Mouse (Mus musculus): Measurements from ENCODE around the gene Lrrfip1. TPM values are rescaled to one million over a fixed set of nuclear protein-coding genes. Genes with fewer than 3 reads are reported as not detected.

Gene Lrrfip1
- total RNA-seq, 1 experiment from 2014 or later: 190 TPM

DNA sequence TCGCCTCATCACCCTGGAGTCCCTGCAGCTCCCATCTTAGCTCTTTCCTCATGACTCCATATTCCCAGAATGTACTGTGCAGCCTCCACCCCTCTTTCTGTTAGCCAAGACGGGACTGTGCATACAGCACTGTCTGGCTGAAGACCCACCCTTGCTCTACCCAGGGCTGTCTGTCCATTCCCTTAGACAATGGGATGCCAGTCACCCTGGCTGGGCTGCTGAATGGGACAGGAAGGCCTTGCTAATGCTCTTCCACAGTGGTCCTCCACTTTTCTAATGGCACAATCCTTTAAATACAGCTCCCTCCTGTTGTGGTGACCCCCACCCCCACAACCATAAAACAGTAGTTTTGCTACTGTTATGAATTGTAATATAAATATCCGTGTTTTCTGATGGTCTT lies 12.8 kb downstream of the Lrrfip1 start:
- no peak for ATAC-seq (replicated peaks in 1 of 2; ENCODE audit: insufficient read depth in 1 of 2, low FRiP score in 2 of 2, low TSS enrichment in 1 of 2, low read depth in 1 of 2, poor library complexity in 2 of 2, severe bottlenecking in 2 of 2)

DNA sequence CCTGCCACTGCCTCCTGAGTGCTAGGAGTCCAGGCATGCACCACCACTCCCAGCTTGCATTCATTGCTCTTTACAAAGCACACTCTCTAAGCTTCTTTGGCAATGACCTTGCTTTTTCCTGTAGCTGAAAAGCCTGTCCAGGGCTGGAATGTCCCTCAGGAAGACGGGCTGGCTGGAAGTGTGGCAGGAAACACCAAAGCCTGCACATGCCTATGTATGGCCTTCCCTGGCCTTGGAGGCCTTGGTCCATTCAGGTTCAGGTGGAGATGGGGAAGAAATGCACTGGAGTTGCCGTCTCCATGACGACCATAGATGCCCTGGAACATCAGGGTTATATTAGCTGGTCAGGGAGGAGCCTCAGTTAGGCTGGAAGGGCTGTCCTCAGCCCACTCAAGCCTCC lies 15.3 kb downstream of the Lrrfip1 start:
- ATAC-seq (replicated peaks in 1 of 2; ENCODE audit: insufficient read depth in 1 of 2, low FRiP score in 2 of 2, low TSS enrichment in 1 of 2, low read depth in 1 of 2, poor library complexity in 2 of 2, severe bottlenecking in 2 of 2): no peak

DNA sequence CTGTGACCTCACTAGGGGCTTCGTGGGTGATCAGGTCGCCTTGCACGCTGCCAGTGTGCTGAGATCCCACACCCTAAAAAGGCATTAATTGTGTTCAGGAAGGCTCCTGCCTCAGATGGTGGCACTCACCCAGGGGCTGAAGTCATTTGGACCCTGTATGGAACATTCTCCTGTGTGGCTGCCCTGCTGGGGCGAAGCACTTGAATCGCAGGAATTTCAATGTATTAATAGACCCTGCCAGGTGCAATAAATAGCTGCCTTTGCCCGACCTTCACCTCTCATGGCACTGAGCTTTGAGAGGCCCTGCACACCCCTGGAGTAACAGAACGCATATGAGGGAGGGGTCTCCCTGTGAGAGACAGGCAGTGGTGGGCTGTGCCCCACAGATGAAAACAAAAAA lies 17.0 kb downstream of the Lrrfip1 start:
- no peak for ATAC-seq (replicated peaks in 1 of 2; ENCODE audit: insufficient read depth in 1 of 2, low FRiP score in 2 of 2, low TSS enrichment in 1 of 2, low read depth in 1 of 2, poor library complexity in 2 of 2, severe bottlenecking in 2 of 2)

DNA sequence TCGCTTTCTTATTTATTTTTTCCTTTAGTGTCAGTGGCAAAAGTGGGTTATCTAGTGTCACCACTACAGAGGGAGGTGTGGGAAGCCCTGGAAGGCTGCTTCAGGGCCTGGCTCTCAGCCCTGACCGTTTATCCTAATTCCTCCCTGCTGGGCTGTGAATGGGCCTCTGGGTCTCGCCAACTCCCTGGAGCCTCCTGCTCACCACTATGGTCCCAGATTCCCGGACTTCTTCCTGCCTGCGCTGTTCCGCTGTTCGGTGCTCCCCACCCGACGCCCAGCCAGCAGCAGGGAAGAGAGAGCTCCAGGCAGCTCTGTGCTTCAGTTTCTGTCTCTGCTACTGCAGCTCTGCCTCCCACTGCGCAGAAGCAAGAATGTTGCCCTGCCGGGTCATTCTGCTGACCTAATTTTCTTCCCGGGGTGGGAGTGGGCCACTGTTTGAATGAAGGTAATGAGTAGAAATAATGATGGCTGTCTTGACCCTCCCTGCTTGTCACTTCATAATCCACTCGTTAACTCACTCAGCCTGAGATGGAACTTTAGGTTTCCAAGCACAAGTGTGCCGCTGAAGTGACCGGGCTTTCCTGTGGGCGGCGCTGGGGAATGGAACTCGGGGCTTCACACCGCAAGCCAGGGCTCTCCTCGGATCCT lies 18.7 kb downstream of the Lrrfip1 start:
- ATAC-seq (replicated peaks in 1 of 2; ENCODE audit: insufficient read depth in 1 of 2, low FRiP score in 2 of 2, low TSS enrichment in 1 of 2, low read depth in 1 of 2, poor library complexity in 2 of 2, severe bottlenecking in 2 of 2): 0 out of 4 replicates have a peak, but pooled peaks of 1 of the 2 experiments have one; percentile 7

DNA sequence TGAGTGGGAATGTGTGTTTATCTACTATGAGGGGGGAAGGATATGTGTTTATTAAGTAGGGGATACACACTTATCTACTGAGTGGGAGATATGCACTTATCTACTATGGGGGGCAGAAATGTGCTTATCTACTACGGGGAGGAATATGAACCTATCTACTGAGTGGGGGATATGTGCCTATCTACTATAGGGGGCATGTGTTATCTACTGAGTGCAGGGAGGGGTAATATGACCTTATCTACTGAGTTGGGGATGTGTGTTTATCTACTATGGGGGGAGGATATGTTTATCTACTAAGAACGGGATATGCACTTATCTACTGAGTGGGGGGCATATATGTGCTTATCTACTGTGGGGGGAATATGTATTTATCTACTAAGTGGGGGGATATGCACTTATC lies 20.8 kb downstream of the Lrrfip1 start:
- no peak for ATAC-seq (replicated peaks in 1 of 2; ENCODE audit: insufficient read depth in 1 of 2, low FRiP score in 2 of 2, low TSS enrichment in 1 of 2, low read depth in 1 of 2, poor library complexity in 2 of 2, severe bottlenecking in 2 of 2)

DNA sequence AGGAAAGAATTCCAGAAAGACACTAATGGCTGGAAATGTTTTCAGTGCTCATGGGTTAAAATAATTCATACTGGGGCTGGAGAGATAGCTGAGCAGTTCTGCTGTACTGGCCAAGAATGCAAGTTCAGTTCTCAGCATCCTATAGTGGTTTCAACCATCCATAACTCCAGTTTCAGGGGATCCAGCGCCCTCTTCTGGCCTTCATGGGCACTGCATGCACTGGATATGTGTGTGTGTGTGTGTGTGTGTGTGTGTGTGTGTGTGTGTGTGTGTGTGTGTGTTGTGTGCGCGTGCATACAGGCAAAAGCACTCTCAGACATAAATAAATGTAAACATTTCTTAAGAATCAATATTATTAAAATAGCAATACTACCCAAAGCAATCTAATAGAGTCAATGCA lies 22.8 kb downstream of the Lrrfip1 start:
- ATAC-seq (replicated peaks in 1 of 2; ENCODE audit: insufficient read depth in 1 of 2, low FRiP score in 2 of 2, low TSS enrichment in 1 of 2, low read depth in 1 of 2, poor library complexity in 2 of 2, severe bottlenecking in 2 of 2): no peak

DNA sequence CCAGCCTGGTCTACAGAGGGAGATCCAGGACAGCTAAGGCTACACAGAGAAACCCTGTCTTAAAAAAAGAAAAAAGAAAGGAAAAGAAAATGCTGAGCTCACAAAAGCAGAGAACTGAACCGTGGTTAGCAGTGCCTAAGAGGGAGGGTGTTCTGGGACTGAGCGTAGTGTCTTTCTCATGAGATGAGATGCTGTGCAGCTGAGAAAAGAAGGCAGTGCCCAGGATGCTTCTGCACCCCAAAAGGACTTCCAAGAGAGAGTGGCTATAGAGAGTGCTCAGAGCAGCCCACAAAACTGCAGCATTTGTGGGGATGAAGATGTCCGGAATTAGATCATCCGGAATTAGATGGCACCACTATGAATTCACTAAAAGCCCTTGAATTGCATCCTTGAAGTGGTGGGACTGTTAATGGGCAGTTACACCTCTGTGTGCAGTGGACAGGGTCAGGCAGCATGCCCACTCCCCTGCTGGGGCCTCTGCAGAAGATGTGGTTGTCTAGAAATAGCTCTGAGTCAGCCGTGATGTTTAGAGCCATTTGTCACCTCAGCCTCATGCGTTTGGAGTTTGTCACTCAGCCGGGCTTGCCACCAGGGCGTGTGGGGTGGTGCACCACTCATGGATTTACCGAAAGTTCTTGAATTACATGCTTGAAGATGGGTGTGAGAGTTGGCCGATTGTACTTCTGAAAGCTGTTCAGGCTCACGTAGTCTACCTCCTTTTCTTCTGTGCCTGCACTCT lies 23.8 kb downstream of the Lrrfip1 start:
- ATAC-seq (replicated peaks in 1 of 2; ENCODE audit: insufficient read depth in 1 of 2, low FRiP score in 2 of 2, low TSS enrichment in 1 of 2, low read depth in 1 of 2, poor library complexity in 2 of 2, severe bottlenecking in 2 of 2): peak in 1 of 2 experiments; percentile 35; a peak in 1 of 4 replicates

DNA sequence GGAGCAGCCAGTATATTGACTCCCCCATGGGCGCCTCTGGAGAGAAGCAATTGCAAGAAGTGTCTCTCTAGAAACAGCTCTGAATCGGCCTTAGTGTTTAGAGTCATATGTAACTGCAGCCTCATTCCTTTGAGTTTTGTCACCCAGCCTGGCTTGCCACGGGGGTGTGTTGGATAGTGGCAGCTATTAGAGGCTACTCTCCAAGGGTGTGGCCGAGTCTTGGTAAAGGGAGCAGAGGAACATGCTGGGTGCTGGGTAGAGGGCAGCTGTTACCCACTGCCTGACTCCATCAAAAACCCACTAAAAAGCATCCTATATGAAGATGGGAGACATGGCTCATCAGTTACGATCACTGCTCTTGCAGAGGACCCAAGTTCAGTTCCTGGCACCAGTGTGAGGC lies 24.7 kb downstream of the Lrrfip1 start:
- no peak for ATAC-seq (replicated peaks in 1 of 2; ENCODE audit: insufficient read depth in 1 of 2, low FRiP score in 2 of 2, low TSS enrichment in 1 of 2, low read depth in 1 of 2, poor library complexity in 2 of 2, severe bottlenecking in 2 of 2)

DNA sequence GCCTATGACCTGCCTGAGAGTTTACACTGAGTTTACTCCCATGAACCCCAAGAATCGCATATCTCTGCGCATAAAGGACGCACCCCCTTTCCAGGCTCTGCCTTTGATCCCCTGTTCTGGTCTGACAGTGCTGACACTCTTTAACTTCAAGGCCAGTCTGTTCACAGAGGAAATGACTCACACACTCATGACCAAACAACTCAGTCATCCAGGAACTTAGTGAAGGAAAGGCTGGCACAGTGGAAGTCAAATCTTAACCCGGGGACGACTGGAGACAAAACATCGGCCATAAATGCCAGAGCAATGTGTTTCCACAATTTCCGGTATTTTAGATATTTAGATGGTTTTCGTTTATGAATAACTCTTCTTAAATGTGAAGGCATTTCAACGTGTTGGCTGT lies 25.4 kb downstream of the Lrrfip1 start:
- ATAC-seq (replicated peaks in 1 of 2; ENCODE audit: insufficient read depth in 1 of 2, low FRiP score in 2 of 2, low TSS enrichment in 1 of 2, low read depth in 1 of 2, poor library complexity in 2 of 2, severe bottlenecking in 2 of 2): peak; percentile 82 to 90

DNA sequence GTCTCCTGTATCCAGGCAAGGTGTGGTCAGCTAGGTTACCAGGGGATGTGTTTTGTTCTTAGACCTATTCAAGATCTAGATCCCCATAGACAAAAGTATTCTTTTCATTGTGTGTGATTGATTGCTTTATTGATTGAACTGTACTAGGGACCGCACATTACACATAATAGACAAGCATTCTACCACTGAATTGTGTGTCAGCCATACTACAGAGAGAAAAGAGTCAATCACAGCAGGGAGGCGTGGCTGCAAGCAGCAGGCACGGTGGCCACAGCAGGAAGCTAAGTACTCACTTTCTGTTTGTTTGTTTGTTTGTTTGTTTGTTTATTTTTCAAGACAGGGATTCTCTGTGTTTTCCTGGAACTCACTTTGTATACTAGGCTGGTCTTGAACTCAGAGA lies 25.9 kb downstream of the Lrrfip1 start:
- ATAC-seq (replicated peaks in 1 of 2; ENCODE audit: insufficient read depth in 1 of 2, low FRiP score in 2 of 2, low TSS enrichment in 1 of 2, low read depth in 1 of 2, poor library complexity in 2 of 2, severe bottlenecking in 2 of 2): no peak

DNA sequence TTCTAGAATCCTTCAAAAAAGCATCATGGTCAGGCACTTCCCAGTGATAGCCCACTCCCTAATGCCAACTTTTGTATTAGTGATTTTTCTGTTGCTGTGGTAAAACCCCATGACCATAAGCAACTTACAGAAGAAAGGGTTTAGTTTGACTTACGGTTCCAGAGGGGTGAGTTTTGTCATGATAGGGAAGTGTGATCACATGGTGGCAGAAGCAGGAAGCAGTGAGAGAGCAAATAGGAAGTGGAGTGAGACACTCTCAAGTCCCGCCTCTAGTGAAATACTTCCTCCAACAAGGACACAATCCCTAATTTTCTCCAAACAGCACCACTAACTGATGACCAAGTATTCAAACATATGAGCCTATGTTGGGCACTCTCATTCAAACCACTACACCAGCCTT lies 28.4 kb downstream of the Lrrfip1 start:
- no peak for ATAC-seq (replicated peaks in 1 of 2; ENCODE audit: insufficient read depth in 1 of 2, low FRiP score in 2 of 2, low TSS enrichment in 1 of 2, low read depth in 1 of 2, poor library complexity in 2 of 2, severe bottlenecking in 2 of 2)

DNA sequence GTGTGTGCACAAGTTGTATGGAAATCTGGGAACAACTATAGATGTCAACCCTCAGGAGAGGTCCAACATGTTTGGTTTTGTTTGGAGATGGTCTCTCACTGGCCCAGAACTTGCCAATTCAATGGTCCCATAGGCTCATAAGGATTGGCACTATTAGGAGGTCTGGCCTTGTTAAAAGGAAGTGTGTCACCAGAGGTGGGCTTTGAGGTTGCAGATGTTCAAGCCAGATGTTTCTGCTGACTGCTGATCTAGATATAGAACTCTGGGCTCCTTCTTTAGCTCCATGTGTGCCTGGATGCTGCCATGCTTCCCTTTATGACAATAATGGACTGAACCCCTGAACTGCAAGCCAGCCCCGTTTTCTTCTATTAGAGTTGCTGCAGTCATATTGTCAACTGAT lies 31.8 kb downstream of the Lrrfip1 start:
- no peak for ATAC-seq (replicated peaks in 1 of 2; ENCODE audit: insufficient read depth in 1 of 2, low FRiP score in 2 of 2, low TSS enrichment in 1 of 2, low read depth in 1 of 2, poor library complexity in 2 of 2, severe bottlenecking in 2 of 2)

DNA sequence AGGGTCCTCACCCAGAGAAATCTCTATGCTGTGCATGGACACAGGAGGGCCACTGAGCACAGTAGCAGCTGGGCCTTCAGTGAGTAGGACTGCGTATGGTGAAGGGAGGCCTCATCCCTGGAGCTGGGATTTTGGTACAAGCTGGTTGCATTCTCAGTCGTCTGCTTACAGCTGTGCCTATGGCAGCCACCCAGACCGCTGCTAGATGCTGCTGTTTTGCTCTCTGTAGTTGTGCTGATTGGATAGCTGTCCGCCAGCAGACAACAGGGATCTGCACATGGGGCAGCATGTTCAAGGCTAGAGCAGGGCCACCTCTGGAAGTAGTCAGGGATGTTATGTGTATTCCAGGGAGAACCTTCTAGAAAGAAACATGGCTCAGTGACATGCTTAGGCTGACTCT lies 33.0 kb downstream of the Lrrfip1 start:
- ATAC-seq (replicated peaks in 1 of 2; ENCODE audit: insufficient read depth in 1 of 2, low FRiP score in 2 of 2, low TSS enrichment in 1 of 2, low read depth in 1 of 2, poor library complexity in 2 of 2, severe bottlenecking in 2 of 2): no peak

DNA sequence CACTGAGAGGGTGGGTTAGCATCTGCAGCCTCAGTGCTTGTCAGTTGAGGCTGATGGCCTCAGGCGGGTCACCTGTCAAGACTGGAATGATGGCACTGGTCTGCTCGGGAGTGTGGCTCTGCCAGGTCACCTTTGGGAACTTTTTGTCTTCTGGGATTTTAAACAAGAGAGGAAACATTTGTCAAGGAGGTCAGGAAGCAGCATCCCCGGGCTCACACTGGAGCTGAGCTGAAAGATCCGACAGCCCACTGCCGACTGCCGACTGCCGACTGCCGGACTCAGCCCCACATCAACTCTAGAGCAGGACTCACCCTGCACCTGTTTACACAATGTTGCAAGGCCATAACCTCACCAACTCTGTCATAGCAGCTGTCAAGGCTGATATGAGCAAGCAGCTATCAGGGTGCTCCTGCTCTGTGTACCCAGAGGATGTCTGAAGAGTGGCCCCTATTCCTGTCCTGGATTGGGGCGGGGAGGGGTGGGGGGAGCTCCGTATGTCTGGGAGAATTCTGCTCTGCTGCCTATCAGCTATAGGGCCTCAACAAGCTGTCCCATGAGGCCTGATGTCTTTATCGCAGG lies 33.9 kb downstream of the Lrrfip1 start:
- no peak for ATAC-seq (replicated peaks in 1 of 2; ENCODE audit: insufficient read depth in 1 of 2, low FRiP score in 2 of 2, low TSS enrichment in 1 of 2, low read depth in 1 of 2, poor library complexity in 2 of 2, severe bottlenecking in 2 of 2)

DNA sequence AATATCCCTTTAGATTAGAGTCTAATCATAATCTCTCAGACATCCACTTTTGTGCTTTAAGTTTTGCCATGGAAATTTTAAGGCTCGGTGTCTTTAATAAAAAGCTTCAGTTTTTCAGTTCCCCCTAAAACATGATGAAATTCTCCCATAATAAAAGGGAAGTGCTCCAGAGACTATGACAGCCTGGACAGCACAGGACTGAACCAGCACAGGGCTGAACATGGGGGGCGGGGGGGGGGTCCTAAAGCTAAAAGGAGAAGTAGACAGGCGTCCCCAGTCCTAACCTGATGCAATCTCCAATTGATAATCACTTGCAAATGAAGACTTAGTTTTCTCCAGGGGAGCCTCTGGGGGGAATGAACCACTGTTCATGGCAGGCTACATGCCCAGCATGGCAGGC lies 36.0 kb downstream of the Lrrfip1 start:
- ATAC-seq (replicated peaks in 1 of 2; ENCODE audit: insufficient read depth in 1 of 2, low FRiP score in 2 of 2, low TSS enrichment in 1 of 2, low read depth in 1 of 2, poor library complexity in 2 of 2, severe bottlenecking in 2 of 2): peak; percentile 64 to 79; a peak in 3 of 4 replicates

DNA sequence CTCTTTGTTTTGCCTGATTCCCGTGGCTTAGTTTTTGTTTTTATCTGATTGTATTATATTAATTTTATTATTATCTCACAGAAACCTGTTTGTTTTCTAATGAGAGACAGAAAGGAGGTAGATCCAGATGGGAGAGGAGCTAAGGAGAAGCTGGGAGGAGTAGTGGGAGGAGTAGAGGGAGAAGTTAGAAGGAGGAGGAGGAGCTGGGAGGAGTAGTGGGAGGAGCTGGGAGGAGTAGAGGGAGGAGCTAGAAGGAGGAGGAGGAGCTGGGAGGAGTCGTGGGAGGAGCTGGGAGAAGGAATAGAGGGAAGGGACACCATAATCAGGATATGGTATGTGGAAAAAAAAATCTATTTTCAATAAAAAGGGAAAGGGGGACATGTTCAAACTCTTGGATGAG lies 36.7 kb downstream of the Lrrfip1 start:
- ATAC-seq (replicated peaks in 1 of 2; ENCODE audit: insufficient read depth in 1 of 2, low FRiP score in 2 of 2, low TSS enrichment in 1 of 2, low read depth in 1 of 2, poor library complexity in 2 of 2, severe bottlenecking in 2 of 2): no peak

DNA sequence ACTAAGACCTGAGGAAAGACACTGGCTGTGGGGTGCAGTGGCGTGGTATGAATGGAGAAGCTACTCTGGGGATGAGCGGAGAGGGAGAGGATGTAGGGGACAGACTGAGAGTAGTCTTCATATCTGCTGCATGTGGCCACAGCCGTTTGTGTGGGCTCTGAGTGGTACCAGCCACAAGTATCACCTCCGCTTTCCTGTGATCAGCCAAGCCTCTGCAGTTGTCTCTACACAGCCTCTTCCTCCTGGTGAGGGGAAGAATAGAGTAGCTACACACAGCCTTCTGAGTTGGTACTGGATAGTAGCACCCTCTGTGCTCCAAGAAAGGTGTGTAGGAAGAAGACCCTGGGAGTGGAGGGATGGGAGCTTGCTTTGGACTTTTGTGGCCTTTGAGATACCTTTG lies 38.7 kb downstream of the Lrrfip1 start:
- no peak for ATAC-seq (replicated peaks in 1 of 2; ENCODE audit: insufficient read depth in 1 of 2, low FRiP score in 2 of 2, low TSS enrichment in 1 of 2, low read depth in 1 of 2, poor library complexity in 2 of 2, severe bottlenecking in 2 of 2)

DNA sequence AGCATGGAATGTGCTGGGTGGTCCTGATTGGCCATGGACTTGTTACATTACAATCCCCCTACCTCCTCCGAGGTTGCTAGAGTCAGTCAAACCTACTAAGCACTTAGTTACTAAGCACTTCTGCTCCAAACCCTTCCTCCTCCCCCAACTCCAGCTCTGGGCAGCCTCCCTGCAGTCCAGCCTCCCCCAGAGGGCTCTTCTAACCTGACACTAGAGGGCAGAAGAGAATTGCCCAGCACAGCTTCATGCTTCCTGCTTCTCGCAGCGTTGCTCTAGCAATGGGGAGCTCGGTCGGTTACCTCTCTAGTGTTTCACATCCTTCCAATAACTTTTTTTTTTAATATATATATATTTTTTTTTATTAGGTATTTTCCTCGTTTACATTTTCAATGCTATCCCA lies 39.5 kb downstream of the Lrrfip1 start:
- ATAC-seq (replicated peaks in 1 of 2; ENCODE audit: insufficient read depth in 1 of 2, low FRiP score in 2 of 2, low TSS enrichment in 1 of 2, low read depth in 1 of 2, poor library complexity in 2 of 2, severe bottlenecking in 2 of 2): peak; percentile 35 to 49; a peak in 1 of 4 replicates

DNA sequence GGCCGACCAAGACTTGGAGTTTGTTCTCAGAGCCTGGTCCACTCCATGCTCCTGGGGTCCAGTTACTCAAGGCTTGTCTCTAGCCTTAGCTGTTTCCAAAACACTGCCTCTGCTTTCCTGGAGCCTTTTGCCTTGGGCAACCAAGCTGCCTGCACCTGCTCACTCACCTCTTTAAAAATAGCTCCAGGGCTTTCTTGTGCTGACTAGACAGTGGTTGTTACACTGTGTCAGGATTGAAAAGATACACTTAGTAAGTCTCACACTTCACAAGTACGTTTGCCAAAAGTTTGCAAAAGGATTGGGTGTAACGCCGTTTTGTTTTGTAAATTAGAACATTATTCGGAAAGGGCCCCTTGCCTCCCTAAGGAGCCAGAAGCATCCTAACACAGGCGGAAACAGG lies 40.0 kb downstream of the Lrrfip1 start:
- ATAC-seq (replicated peaks in 1 of 2; ENCODE audit: insufficient read depth in 1 of 2, low FRiP score in 2 of 2, low TSS enrichment in 1 of 2, low read depth in 1 of 2, poor library complexity in 2 of 2, severe bottlenecking in 2 of 2): no peak

Data from hematopoietic stem cell, adult 5-6 weeks (primary cell).